Mouse (Mus musculus) erythroblast, embryonic 14.5 days (primary cell): ENCODE measurements around the gene Polrmt. TPM values are rescaled to one million over a fixed set of nuclear protein-coding genes. Genes with fewer than 3 reads are reported as not detected.

Experiments
- H3K27me3 ChIP-seq: 2 replicates; pipeline ENCODE4 v1.6.1; 2012; ENCODE audit warnings: inconsistent platforms; ENCODE audit not compliant: control insufficient read depth
- H3K36me3 ChIP-seq: 2 replicates; pipeline ENCODE4 v1.6.1; 2012; ENCODE audit warnings: mild to moderate bottlenecking, inconsistent platforms; ENCODE audit not compliant: control insufficient read depth
- H3K4me1 ChIP-seq: 2 replicates; pipeline ENCODE4 v1.6.1; 2012; ENCODE audit warnings: inconsistent platforms; ENCODE audit not compliant: control insufficient read depth
- H3K4me3 ChIP-seq: replicated peaks from 2 replicates; pipeline ENCODE3; 2012; ENCODE audit warnings: moderate library complexity, mild to moderate bottlenecking, inconsistent platforms
- H3K9me3 ChIP-seq: 2 replicates; pipeline ENCODE4 v1.6.1; 2012; ENCODE audit warnings: low read length, inconsistent platforms, mixed read lengths; ENCODE audit not compliant: control insufficient read depth
- GATA1 ChIP-seq: IDR thresholded peaks from 2 replicates; pipeline ENCODE4 v1.6.1; 2012; ENCODE audit warnings: low read length, inconsistent platforms, mixed read lengths
- TAL1 ChIP-seq: IDR thresholded peaks from 3 replicates; pipeline ENCODE4 v1.6.1; 2012; ENCODE audit warnings: low read length, inconsistent platforms, mixed read lengths
- polyA plus RNA-seq: library from polyadenylated mRNA; stranded (reverse); fragments of >175 nt; gene quantifications from 2 replicates; pipeline ENCODE4 v1.2.3, GENCODE M21; 2012

Gene Polrmt
- polyA plus RNA-seq, 1 experiment, result 2.5 TPM

GRCm38 (mm10) chr10:79688720-79689119 lies 57.7 kb downstream of the Polrmt start, which contains the start of gene Gzmm:
TSS of gene Gzmm (plus strand) at chr10:79689020.
- Histone ChIP-seq H3K4me3 (no peak within 1 kb of the TSS), H3K4me1 (peaks cover 25% of the 10 kb centered on the region), H3K27me3 (no peaks in the 10 kb centered on the region)

GRCm38 (mm10) chr10:79687513-79687912 lies 58.9 kb downstream of the Polrmt start:
- Histone ChIP-seq H3K9me3 (peaks cover 7% of the 10 kb centered on the region), H3K27me3 (no peaks in the 10 kb centered on the region), H3K4me3 (no peak overlapping the region), H3K4me1 (peaks cover 34% of the 10 kb centered on the region), H3K36me3 (peaks cover 71% of the 10 kb centered on the region)
- TF ChIP-seq GATA1 (no peak), TAL1 (no peak)

More at GRCm38 (mm10) chr10:79688720-79689119, 57.7 kb downstream of the Polrmt start, which contains the start of gene Gzmm:
- TF ChIP-seq TAL1, result no peak
- Histone ChIP-seq H3K9me3 (peaks cover 8% of the 10 kb centered on the region), H3K36me3 (peaks cover 64% of the 10 kb centered on the region)

GRCm38 (mm10) chr10:79686691-79687090 lies 59.7 kb downstream of the Polrmt start:
- Histone ChIP-seq H3K27me3 (no peaks in the 10 kb centered on the region), H3K4me1 (peaks cover 36% of the 10 kb centered on the region), H3K4me3 (no peak overlapping the region), H3K36me3 (peaks cover 71% of the 10 kb centered on the region), H3K9me3 (no peaks in the 10 kb centered on the region)
- TF ChIP-seq GATA1 (no peak), TAL1 (no peak)

- Histone ChIP-seq H3K4me3 (no peak overlapping the region), H3K9me3 (no peaks in the 10 kb centered on the region), H3K27me3 (no peaks in the 10 kb centered on the region), H3K36me3 (peaks cover 71% of the 10 kb centered on the region), H3K4me1 (peaks cover 40% of the 10 kb centered on the region)
- TF ChIP-seq GATA1 (no peak), TAL1 (no peak)
These were observed 60.2 kb downstream of the Polrmt start for GRCm38 (mm10) chr10:79686219-79686618.

Other genes with a start within 250 kb of the Polrmt start
- gene Plpp2, start 212.8 kb downstream of the Polrmt start, polyA plus RNA-seq, result 0.05 and 0.10 TPM in 2 replicates
- 1.7 TPM in 2 replicates for gene Mier2, start 191.4 kb downstream of the Polrmt start, polyA plus RNA-seq
- not detected in 2 replicates for gene Theg, start 159.2 kb downstream of the Polrmt start, polyA plus RNA-seq
- not detected in 2 replicates for gene C2cd4c, start 132.6 kb downstream of the Polrmt start, polyA plus RNA-seq
- gene Shc2, start 108.7 kb downstream of the Polrmt start, polyA plus RNA-seq, result not detected in 2 replicates
- not detected in 2 replicates for gene Odf3l2, start 100.8 kb downstream of the Polrmt start, polyA plus RNA-seq
- gene Madcam1, start 82.0 kb downstream of the Polrmt start, polyA plus RNA-seq, result 0.03 TPM in 1 of 2 replicates, not detected in the other
- gene Tpgs1, start 77.2 kb downstream of the Polrmt start, polyA plus RNA-seq, result 15.5 and 17.8 TPM in 2 replicates
- gene Cdc34, start 64.4 kb downstream of the Polrmt start, polyA plus RNA-seq, result 65.0 and 72.0 TPM in 2 replicates
- gene Gzmm, start 57.6 kb downstream of the Polrmt start, polyA plus RNA-seq, result 0.08 and 0.09 TPM in 2 replicates
- 836 and 840 TPM in 2 replicates for gene Bsg, start 42.1 kb downstream of the Polrmt start, polyA plus RNA-seq
- gene Hcn2, start 29.9 kb downstream of the Polrmt start, polyA plus RNA-seq, result 0.08 and 0.15 TPM in 2 replicates
- not detected in 2 replicates for gene Fgf22, start 8.5 kb upstream of the Polrmt start, polyA plus RNA-seq
- 35.3 and 45.1 TPM in 2 replicates for gene Rnf126, start 20.4 kb upstream of the Polrmt start, polyA plus RNA-seq
- 0.02 and 0.04 TPM in 2 replicates for gene Fstl3, start 30.7 kb upstream of the Polrmt start, polyA plus RNA-seq
- gene Prss57, start 44.4 kb upstream of the Polrmt start, polyA plus RNA-seq, result 0.02 TPM in 1 of 2 replicates, not detected in the other
- gene Palm, start 47.0 kb upstream of the Polrmt start, polyA plus RNA-seq, result 0.34 and 0.52 TPM in 2 replicates
- gene Misp, start 74.4 kb upstream of the Polrmt start, polyA plus RNA-seq, result not detected in 2 replicates
- gene Ptbp1, start 107.8 kb upstream of the Polrmt start, polyA plus RNA-seq, result 46.1 and 67.9 TPM in 2 replicates
- gene Prtn3, start 127.9 kb upstream of the Polrmt start, polyA plus RNA-seq, result 3.5 TPM in 2 replicates
- gene Plppr3, start 128.1 kb upstream of the Polrmt start, polyA plus RNA-seq, result 0.06 and 0.11 TPM in 2 replicates
- 1.5 and 1.8 TPM in 2 replicates for gene Elane, start 139.7 kb upstream of the Polrmt start, polyA plus RNA-seq
- not detected in 2 replicates for gene Cfd, start 144.3 kb upstream of the Polrmt start, polyA plus RNA-seq
- 4.1 and 4.9 TPM in 2 replicates for gene Med16, start 162.3 kb upstream of the Polrmt start, polyA plus RNA-seq
- gene Gm26602, start 164.3 kb upstream of the Polrmt start, polyA plus RNA-seq, result 0.21 TPM in 1 of 2 replicates, not detected in the other
- 0.01 TPM in 1 of 2 replicates, not detected in the other for gene Kiss1r, start 170.4 kb upstream of the Polrmt start, polyA plus RNA-seq
- 9.9 and 13.0 TPM in 2 replicates for gene R3hdm4, start 174.6 kb upstream of the Polrmt start, polyA plus RNA-seq
- 1.0 and 1.4 TPM in 2 replicates for gene Arid3a, start 180.5 kb upstream of the Polrmt start, polyA plus RNA-seq
- gene Wdr18, start 213.6 kb upstream of the Polrmt start, polyA plus RNA-seq, result 4.4 and 4.9 TPM in 2 replicates
- gene Grin3b, start 224.1 kb upstream of the Polrmt start, polyA plus RNA-seq, result 0.01 TPM in 1 of 2 replicates, not detected in the other
- gene Tmem259, start 237.7 kb upstream of the Polrmt start, polyA plus RNA-seq, result 47.6 and 49.5 TPM in 2 replicates
- 0.59 and 0.74 TPM in 2 replicates for gene Cnn2, start 242.0 kb upstream of the Polrmt start, polyA plus RNA-seq
- gene Abca7, start 249.9 kb upstream of the Polrmt start, polyA plus RNA-seq, result 7.6 and 7.9 TPM in 2 replicates